Mouse (Mus musculus): ENCODE measurements around the gene Lpcat3.

DNA sequence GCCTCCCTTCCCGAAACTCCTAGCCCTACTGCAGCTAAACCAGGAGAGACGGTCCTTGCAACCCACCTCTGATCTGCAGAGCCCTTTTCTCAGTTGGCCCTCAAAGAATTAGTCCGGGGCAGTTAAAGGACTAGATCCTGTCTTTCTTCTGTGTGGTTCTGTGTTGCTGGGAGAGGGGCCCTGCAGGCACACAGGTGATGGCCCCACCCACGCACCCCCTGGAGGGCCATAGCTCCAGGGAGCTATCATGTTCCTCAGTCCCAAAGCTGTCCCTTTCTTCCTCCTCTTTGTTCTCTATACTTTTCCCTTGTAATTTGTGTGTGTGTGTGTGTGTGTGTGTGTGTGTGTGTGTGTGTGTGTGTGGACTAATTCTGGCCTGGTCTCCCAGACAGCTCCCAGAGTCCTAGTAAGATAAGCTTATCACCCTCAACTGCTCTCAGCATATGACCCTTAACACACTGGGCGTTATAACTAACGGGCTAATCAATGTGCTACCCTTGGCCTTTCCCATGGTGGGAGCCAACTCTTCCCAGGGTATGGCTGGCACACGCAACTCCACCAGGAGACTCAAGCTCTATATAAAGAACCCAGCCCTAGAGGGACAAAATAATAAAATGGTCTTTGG lies 56.6 kb downstream of the Lpcat3 start:
- TF ChIP-seq CTCF (IDR thresholded peaks at IDR 0.05; ENCODE audit: low read depth, low read length) (no peak), TAL1 (conservative IDR thresholded peaks at IDR 0.05; ENCODE audit: low read depth, low read length) (no peak)
